ENCODE assay signal across 13 mouse cellular contexts in genomic region chr10:120140193-120140592, GRCm38 (mm10).
"Had no signal": no experiment of that assay in that cellular context is flagged by ENCODE, and none has a peak within 500 bp of the region (broad histone marks: within the 10 kb centered on the region; RNA-seq: fewer than 3 reads in every experiment).

No protein-coding gene starts in this region.

- H3K27ac ChIP-seq: layer of hippocampus, adult 2 months; limb, embryonic 13.5 days; midbrain, embryonic 13.5 days had no signal

- H3K4me3 ChIP-seq: layer of hippocampus, adult 2 months; limb, embryonic 13.5 days; midbrain, embryonic 13.5 days had no signal

- H3K4me1 ChIP-seq: limb, embryonic 13.5 days; midbrain, embryonic 13.5 days had no signal

- DNase-seq: kidney, adult 11 months; kidney, postnatal 10 days; kidney, postnatal 4 days; left cerebral cortex, postnatal 4 days; lung, embryonic 14.5 days; lung, postnatal 10 days; lung, postnatal 4 days; right cerebral cortex, postnatal 25 days; thymus, adult 18-20 months; thymus, postnatal 14 days had no signal
